Mouse (Mus musculus): ENCODE measurements around the gene Slc28a2. TPM values are rescaled to one million over a fixed set of nuclear protein-coding genes. Genes with fewer than 3 reads are reported as not detected.
"Not testable (repeated sequence)": the region's sequence is repeated elsewhere in the genome, so short reads cannot be mapped to it uniquely, and the experiment has no call there.

Gene Slc28a2
- polyA plus RNA-seq, 1 experiment from 2014 or later = 0.15 TPM

DNA sequence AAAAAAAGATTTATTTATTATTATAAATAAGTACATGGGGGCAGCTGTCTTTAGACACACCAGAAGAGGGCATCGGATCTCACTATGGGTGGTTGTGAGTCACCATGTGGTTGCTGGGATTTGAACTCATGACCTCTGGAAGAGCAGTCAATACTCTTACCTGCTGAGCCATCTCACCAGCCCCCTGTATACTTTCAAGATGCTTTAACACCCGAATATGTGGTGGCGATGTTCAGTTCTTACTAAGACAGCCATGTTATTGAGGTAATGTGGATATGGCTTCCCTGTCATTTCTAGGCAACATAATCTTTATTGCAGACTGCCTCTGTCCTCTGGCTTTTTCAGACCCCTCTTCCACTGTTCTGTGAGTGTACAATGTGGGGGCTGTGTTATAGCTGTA lies 39.1 kb upstream of the Slc28a2 start:
- not testable (repeated sequence) for H3K36me3 ChIP-seq (ENCODE audit: control insufficient read depth, insufficient read depth); H3K9me3 ChIP-seq (ENCODE audit: control insufficient read depth, low read length); H3K9ac ChIP-seq (replicated peaks; ENCODE audit: low read depth, low read length); H3K27me3 ChIP-seq (replicated peaks; ENCODE audit: control insufficient read depth, insufficient read depth, low read length); H3K4me2 ChIP-seq (ENCODE audit: low read length); H3K4me3 ChIP-seq (replicated peaks; ENCODE audit: low read length); H3K4me1 ChIP-seq (replicated peaks; ENCODE audit: control insufficient read depth, insufficient read depth, low read length); ATAC-seq; H3K27ac ChIP-seq (ENCODE audit: low read length)
- WGBS = 95% methylated on average over 3 of the region's 3 CpGs

DNA sequence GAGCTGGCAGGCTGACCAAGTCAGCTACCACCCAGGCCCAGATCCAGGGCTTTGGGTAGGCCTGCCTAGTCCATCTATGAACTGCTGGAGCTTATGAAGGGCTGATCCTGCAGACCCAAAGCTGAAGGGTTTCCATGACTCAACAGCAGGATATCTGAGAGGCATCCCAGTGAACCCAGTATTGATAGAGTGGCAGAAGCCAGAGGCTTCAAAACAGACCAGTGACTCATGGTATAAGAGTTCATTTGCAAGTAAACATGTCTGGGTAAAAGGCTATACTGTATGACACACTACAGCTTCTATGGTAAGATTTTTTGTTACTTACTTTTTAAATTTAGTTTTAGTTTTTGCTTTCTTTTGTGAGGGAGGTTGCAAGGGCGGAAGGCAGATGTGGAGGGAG lies 30.1 kb upstream of the Slc28a2 start:
- Histone ChIP-seq H3K4me1 (replicated peaks; ENCODE audit: control insufficient read depth, insufficient read depth, low read length) (no peaks in the 10 kb centered on the region), H3K9ac (replicated peaks; ENCODE audit: low read depth, low read length) (no peak overlapping the region), H3K9me3 (ENCODE audit: control insufficient read depth, low read length) (no peaks in the 10 kb centered on the region), H3K4me3 (replicated peaks; ENCODE audit: low read length) (no peak overlapping the region), H3K27me3 (replicated peaks; ENCODE audit: control insufficient read depth, insufficient read depth, low read length) (no peaks in the 10 kb centered on the region), H3K4me2 (ENCODE audit: low read length) (no peak overlapping the region), H3K27ac (ENCODE audit: low read length) (no peak overlapping the region), H3K36me3 (ENCODE audit: control insufficient read depth, insufficient read depth) (no peaks in the 10 kb centered on the region)
- no peak for ATAC-seq
- WGBS = 96% methylated on average over 1 of the region's 1 CpGs

GRCm38 (mm10) chr2:122407607-122408006 lies 18.7 kb upstream of the Slc28a2 start:
- no peak overlapping the region for H3K4me3 ChIP-seq (replicated peaks; ENCODE audit: low read length)
- no peaks in the 10 kb centered on the region for H3K36me3 ChIP-seq (ENCODE audit: control insufficient read depth, insufficient read depth)
- H3K9me3 ChIP-seq (ENCODE audit: control insufficient read depth, low read length) = no peaks in the 10 kb centered on the region
- H3K4me1 ChIP-seq (replicated peaks; ENCODE audit: control insufficient read depth, insufficient read depth, low read length) = no peaks in the 10 kb centered on the region
- no peak overlapping the region for H3K27ac ChIP-seq (ENCODE audit: low read length)
- 90% methylated on average over 2 of the region's 2 CpGs for WGBS
- no peak overlapping the region for H3K4me2 ChIP-seq (ENCODE audit: low read length)
- no peaks in the 10 kb centered on the region for H3K27me3 ChIP-seq (replicated peaks; ENCODE audit: control insufficient read depth, insufficient read depth, low read length)
- no peak overlapping the region for H3K9ac ChIP-seq (replicated peaks; ENCODE audit: low read depth, low read length)
- no peak for ATAC-seq

- ATAC-seq = no peak
- H3K9ac ChIP-seq (replicated peaks; ENCODE audit: low read depth, low read length) = no peak overlapping the region
- H3K36me3 ChIP-seq (ENCODE audit: control insufficient read depth, insufficient read depth) = no peaks in the 10 kb centered on the region
- no peaks in the 10 kb centered on the region for H3K4me1 ChIP-seq (replicated peaks; ENCODE audit: control insufficient read depth, insufficient read depth, low read length)
- 80% methylated on average over 7 of the region's 7 CpGs for WGBS
- H3K4me3 ChIP-seq (replicated peaks; ENCODE audit: low read length) = no peak overlapping the region
- no peaks in the 10 kb centered on the region for H3K27me3 ChIP-seq (replicated peaks; ENCODE audit: control insufficient read depth, insufficient read depth, low read length)
- H3K4me2 ChIP-seq (ENCODE audit: low read length) = no peak overlapping the region
- H3K9me3 ChIP-seq (ENCODE audit: control insufficient read depth, low read length) = no peaks in the 10 kb centered on the region
- no peak overlapping the region for H3K27ac ChIP-seq (ENCODE audit: low read length)
Measured at GRCm38 (mm10) chr2:122408928-122409327, 17.3 kb upstream of the Slc28a2 start.

- H3K4me2 ChIP-seq (ENCODE audit: low read length); H3K27ac ChIP-seq (ENCODE audit: low read length); H3K9ac ChIP-seq (replicated peaks; ENCODE audit: low read depth, low read length); H3K36me3 ChIP-seq (ENCODE audit: control insufficient read depth, insufficient read depth); ATAC-seq; H3K4me1 ChIP-seq (replicated peaks; ENCODE audit: control insufficient read depth, insufficient read depth, low read length); H3K9me3 ChIP-seq (ENCODE audit: control insufficient read depth, low read length); H3K27me3 ChIP-seq (replicated peaks; ENCODE audit: control insufficient read depth, insufficient read depth, low read length); H3K4me3 ChIP-seq (replicated peaks; ENCODE audit: low read length): not testable (repeated sequence)
- WGBS = 91% methylated on average over 2 of the region's 2 CpGs
Measured at GRCm38 (mm10) chr2:122426645-122427044, 368 bp downstream of the Slc28a2 start.

DNA sequence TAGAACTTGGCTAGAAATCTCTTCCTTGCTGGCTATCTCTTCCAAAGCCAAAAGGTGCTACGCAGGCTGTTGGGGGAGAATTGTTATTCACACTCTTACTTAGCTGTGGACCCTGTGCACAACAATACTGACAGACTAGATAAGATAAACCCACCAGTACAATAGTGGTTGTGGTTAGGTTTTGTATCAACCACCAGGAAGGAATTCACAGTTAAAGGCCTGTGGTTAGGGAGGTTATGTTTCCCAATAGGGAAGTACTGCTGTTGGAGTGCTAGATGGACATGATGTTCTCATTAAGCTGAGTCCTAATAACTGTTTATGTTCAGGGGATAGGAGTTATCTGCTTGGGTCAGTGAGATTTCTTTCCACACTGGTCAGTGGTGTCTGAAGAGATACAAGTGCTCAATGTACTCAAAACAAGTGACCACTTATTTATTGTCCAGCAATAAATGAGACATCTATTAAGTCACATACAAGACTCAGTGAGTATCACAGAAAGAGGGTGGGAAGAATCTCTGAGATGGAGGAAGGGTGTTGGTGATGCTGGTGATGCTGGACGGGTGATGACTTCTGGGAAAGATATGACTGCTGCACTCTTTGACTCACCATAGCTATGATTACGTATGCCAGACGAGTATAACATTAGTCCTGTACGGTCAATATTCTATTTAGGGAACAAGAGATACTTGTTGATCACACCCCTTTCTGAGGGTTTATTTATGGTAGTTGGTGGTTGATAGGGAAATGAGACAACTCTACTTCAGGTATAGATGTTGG lies 12.6 kb downstream of the Slc28a2 start:
- not testable (repeated sequence) for H3K27ac ChIP-seq (ENCODE audit: low read length); H3K4me2 ChIP-seq (ENCODE audit: low read length); H3K9ac ChIP-seq (replicated peaks; ENCODE audit: low read depth, low read length); H3K27me3 ChIP-seq (replicated peaks; ENCODE audit: control insufficient read depth, insufficient read depth, low read length); H3K4me1 ChIP-seq (replicated peaks; ENCODE audit: control insufficient read depth, insufficient read depth, low read length); H3K4me3 ChIP-seq (replicated peaks; ENCODE audit: low read length); ATAC-seq; H3K9me3 ChIP-seq (ENCODE audit: control insufficient read depth, low read length); H3K36me3 ChIP-seq (ENCODE audit: control insufficient read depth, insufficient read depth)
- WGBS = 91% methylated on average over 5 of the region's 5 CpGs

- H3K4me2 ChIP-seq (ENCODE audit: low read length); H3K36me3 ChIP-seq (ENCODE audit: control insufficient read depth, insufficient read depth); H3K9ac ChIP-seq (replicated peaks; ENCODE audit: low read depth, low read length); H3K4me1 ChIP-seq (replicated peaks; ENCODE audit: control insufficient read depth, insufficient read depth, low read length); H3K9me3 ChIP-seq (ENCODE audit: control insufficient read depth, low read length); H3K27ac ChIP-seq (ENCODE audit: low read length); ATAC-seq; H3K27me3 ChIP-seq (replicated peaks; ENCODE audit: control insufficient read depth, insufficient read depth, low read length); H3K4me3 ChIP-seq (replicated peaks; ENCODE audit: low read length): not testable (repeated sequence)
- 33% methylated on average over 1 of the region's 3 CpGs for WGBS
Measured at GRCm38 (mm10) chr2:122440521-122440920, 14.2 kb downstream of the Slc28a2 start.

DNA sequence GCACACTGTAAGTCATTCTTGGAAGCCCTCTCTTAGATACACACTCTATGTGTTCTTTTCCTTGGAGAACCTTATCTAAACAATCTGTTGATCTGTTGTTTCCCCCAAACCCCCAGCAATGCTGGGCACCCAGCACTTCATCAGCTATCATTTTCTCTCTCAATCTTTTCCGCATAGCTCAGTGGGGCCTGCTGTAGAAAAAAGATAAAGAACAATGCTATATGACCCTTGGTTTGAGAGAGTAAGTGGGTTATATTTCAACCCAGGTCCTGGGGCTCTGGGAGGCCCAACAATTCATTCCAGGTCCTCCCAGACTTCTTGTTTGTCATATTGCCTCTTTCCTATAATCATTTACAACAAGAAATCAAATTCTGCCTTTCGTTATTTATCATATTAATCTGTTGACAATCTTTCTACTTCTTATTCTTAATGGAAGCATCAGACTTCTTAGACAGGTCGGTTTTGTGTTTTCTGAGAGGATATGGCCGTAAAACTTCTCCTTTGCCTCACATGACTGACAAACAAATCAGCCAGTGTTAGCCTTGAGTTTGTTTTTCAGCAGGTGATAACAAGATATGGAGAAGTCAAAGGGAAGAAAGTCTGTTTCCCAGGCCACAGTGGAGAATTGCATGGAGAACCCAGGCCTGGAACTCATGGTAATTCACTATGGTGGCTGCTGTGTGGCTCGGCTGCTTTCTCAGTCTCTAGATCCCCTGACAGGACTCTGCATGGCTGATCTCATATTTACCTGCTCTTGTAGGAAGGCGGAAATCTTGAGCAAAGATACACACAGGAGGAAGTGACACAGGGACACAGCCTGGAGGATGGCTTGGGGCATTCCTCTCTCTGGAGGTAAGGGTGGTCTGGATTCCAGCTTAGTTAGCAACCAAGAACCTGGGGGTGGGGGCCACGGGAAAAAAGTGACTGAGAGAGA lies 15.0 kb downstream of the Slc28a2 start:
- Histone ChIP-seq H3K27ac (ENCODE audit: low read length) (no peak overlapping the region), H3K27me3 (replicated peaks; ENCODE audit: control insufficient read depth, insufficient read depth, low read length) (no peaks in the 10 kb centered on the region), H3K9ac (replicated peaks; ENCODE audit: low read depth, low read length) (no peak overlapping the region), H3K4me3 (replicated peaks; ENCODE audit: low read length) (no peak overlapping the region), H3K9me3 (ENCODE audit: control insufficient read depth, low read length) (no peaks in the 10 kb centered on the region), H3K4me1 (replicated peaks; ENCODE audit: control insufficient read depth, insufficient read depth, low read length) (no peaks in the 10 kb centered on the region), H3K36me3 (ENCODE audit: control insufficient read depth, insufficient read depth) (no peaks in the 10 kb centered on the region), H3K4me2 (ENCODE audit: low read length) (no peak overlapping the region)
- 86% methylated on average over 7 of the region's 7 CpGs for WGBS
- ATAC-seq = no peak

GRCm38 (mm10) chr2:122450351-122450750 lies 24.1 kb downstream of the Slc28a2 start:
- no peak for ATAC-seq
- Histone ChIP-seq H3K9me3 (ENCODE audit: control insufficient read depth, low read length) (no peaks in the 10 kb centered on the region), H3K27ac (ENCODE audit: low read length) (no peak overlapping the region), H3K4me2 (ENCODE audit: low read length) (no peak overlapping the region), H3K4me1 (replicated peaks; ENCODE audit: control insufficient read depth, insufficient read depth, low read length) (no peaks in the 10 kb centered on the region), H3K36me3 (ENCODE audit: control insufficient read depth, insufficient read depth) (no peaks in the 10 kb centered on the region), H3K9ac (replicated peaks; ENCODE audit: low read depth, low read length) (no peak overlapping the region), H3K4me3 (replicated peaks; ENCODE audit: low read length) (no peak overlapping the region), H3K27me3 (replicated peaks; ENCODE audit: control insufficient read depth, insufficient read depth, low read length) (no peaks in the 10 kb centered on the region)
- 83% methylated on average over 4 of the region's 4 CpGs for WGBS
